Mouse (Mus musculus) liver, embryonic 14.5 days (tissue): ENCODE measurements around the gene Fars2. TPM values are rescaled to one million over a fixed set of nuclear protein-coding genes. Genes with fewer than 3 reads are reported as not detected.

Source experiments
- ATAC-seq: fragments of 200-750 bp; cut with Nextera tagmentation; 2 replicates; pipeline ENCODE4 v1.8.0; 2017; ENCODE audit warnings: moderate number of reproducible peaks, mild to moderate bottlenecking, moderate library complexity; ENCODE audit not compliant: insufficient read depth
- DNase-seq, 3 experiments: peaks; one replicate each; pipeline ENCODE4 v3.0.0-alpha.2; 2012 to 2013; ENCODE audit warnings: low read depth in 3 of 3, low spot score in 3 of 3
- H3K27ac ChIP-seq: fragments of 300-500 bp; sonication (generic); 2 replicates; pipeline ENCODE4 v1.5.1; 2014; ENCODE audit warnings: moderate library complexity, mild to moderate bottlenecking, control low read depth, inconsistent platforms
- H3K27me3 ChIP-seq: fragments of 300-500 bp; sonication (generic); 2 replicates; pipeline ENCODE4 v1.6.1; 2014; ENCODE audit warnings: mild to moderate bottlenecking, low read length, moderate library complexity; ENCODE audit not compliant: control insufficient read depth, insufficient read depth
- H3K36me3 ChIP-seq: fragments of 300-500 bp; sonication (generic); replicated peaks from 2 replicates; pipeline ENCODE4 v1.6.1; 2014; ENCODE audit warnings: low read depth; ENCODE audit not compliant: control insufficient read depth, insufficient read depth
- H3K4me1 ChIP-seq, 2 experiments: fragments of 200-500 bp in 1 of 2; fragments of 300-500 bp in 1 of 2; sonication (generic) in 1 of 2; replicated peaks; 2 replicates each; pipeline ENCODE4 v1.6.1; 2012 to 2014; ENCODE audit warnings: antibody characterized with exemption in 1 of 2, inconsistent platforms in 1 of 2, low read length in 1 of 2; ENCODE audit not compliant: control insufficient read depth in 2 of 2, insufficient read depth in 2 of 2
- H3K4me2 ChIP-seq: fragments of 300-500 bp; sonication (generic); 2 replicates; pipeline ENCODE4 v1.6.1; 2014; ENCODE audit warnings: low read depth, mild to moderate bottlenecking, control low read depth, moderate library complexity
- H3K4me3 ChIP-seq, 2 experiments: fragments of 200-500 bp in 1 of 2; fragments of 300-500 bp in 1 of 2; sonication (generic) in 1 of 2; 2 replicates each; pipeline ENCODE4 v1.5.1; 2012 to 2014; ENCODE audit warnings: low read depth in 2 of 2, low read length in 2 of 2, mild to moderate bottlenecking in 2 of 2, control low read depth in 1 of 2, inconsistent platforms in 1 of 2, moderate library complexity in 1 of 2; ENCODE audit not compliant: insufficient read depth in 1 of 2
- H3K9ac ChIP-seq: fragments of 300-500 bp; sonication (generic); replicated peaks from 2 replicates; pipeline ENCODE4 v1.6.1; 2014; ENCODE audit warnings: mild to moderate bottlenecking, control low read depth, moderate library complexity
- H3K9me3 ChIP-seq: fragments of 300-500 bp; sonication (generic); 2 replicates; pipeline ENCODE4 v1.6.1; 2016; ENCODE audit warnings: low read length, mixed read lengths; ENCODE audit not compliant: control insufficient read depth
- CTCF ChIP-seq: IDR thresholded peaks from 2 replicates; pipeline ENCODE4 v1.5.1; 2016; ENCODE audit warnings: antibody characterized with exemption, low read depth, control low read depth
- EP300 ChIP-seq: IDR thresholded peaks from 2 replicates; pipeline ENCODE4 v1.6.1; 2016; ENCODE audit warnings: antibody characterized with exemption, low read depth
- WGBS: fragments of 180-500 bp; shearing (Covaris S2); extraction: QIAGEN DNeasy Blood & Tissue Kit; methylation state at CpG from one replicate; pipeline ENCODE4 v1.1.7; 2014; ENCODE audit not compliant: insufficient replicate concordance; 5-methylcytosine and 5-hydroxymethylcytosine counted together
- polyA plus RNA-seq, 2 experiments: library from polyadenylated mRNA; depleted of rRNA in 1 of 2; stranded (reverse) in 1 of 2; unstranded in 1 of 2; fragments of >200 nt; fragmentation: Nextera tagmentation in 1 of 2; extraction: Ambion mirVana in 1 of 2; gene quantifications; 2 replicates each; pipeline versions ENCODE4 v1.2.1 to v1.2.3; 2012 to 2014

The Fars2 gene
- polyA plus RNA-seq, 2 experiments: 18.8 to 23.0 TPM

DNA sequence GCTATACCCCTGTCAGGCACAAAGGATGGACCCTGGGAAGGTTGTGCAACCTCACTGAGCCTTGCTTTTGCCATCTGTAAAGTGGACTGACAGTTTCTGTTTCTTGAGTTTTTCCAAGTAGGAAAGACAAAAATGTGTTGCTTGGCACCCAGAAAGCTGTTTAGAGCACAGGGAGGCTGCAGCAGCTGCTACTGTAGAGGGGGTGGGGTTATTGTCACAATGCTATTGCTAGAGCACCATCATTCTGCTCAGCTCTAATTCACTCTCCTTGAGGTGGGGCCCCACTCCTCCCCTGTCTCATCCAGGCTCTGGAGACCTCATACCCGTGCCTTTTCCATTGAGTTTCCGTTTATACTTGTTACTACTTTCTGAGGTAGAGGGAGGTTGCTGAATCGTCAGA, 375.2 kb downstream of the Fars2 start:
- ATAC-seq: no peak
- H3K4me2 ChIP-seq: no peak overlapping the region
- 50% methylated on average over 3 of the region's 3 CpGs for WGBS
- no peak for DNase-seq
- H3K4me3 ChIP-seq: no peak overlapping the region
- no peaks in the 10 kb centered on the region for H3K36me3 ChIP-seq
- TF ChIP-seq EP300: no peak
- no peak for TF ChIP-seq CTCF
- no peak overlapping the region for H3K27ac ChIP-seq
- 0 out of 4 replicates have a peak, but pooled peaks cover 0 to 5% of the 10 kb centered on the region in 2 experiments for H3K4me1 ChIP-seq
- no peak overlapping the region for H3K9ac ChIP-seq
- no peaks in the 10 kb centered on the region for H3K27me3 ChIP-seq
- H3K9me3 ChIP-seq: no peaks in the 10 kb centered on the region

DNA sequence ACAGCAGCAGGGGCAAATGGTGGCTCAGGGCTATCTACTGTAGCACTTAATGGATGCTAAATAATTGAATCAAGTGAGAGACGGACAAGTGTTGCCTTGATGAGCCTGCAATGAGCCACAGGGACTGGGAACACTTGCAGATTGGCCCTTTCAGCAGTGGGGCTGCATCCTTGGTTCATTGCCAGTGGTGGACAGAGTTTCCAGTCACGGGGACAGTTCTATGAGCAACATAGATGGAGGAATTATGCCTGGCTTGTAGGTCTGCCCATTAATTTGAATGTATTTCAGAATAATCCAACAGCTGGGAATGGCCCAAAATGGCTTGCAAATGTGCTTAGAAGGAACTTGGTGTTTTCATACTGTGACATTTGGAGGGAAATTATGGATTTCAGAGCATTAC, 376.1 kb downstream of the Fars2 start:
- ATAC-seq (no peak), DNase-seq (no peak)
- Histone ChIP-seq H3K27ac (no peak overlapping the region), H3K9me3 (no peaks in the 10 kb centered on the region), H3K4me2 (no peak overlapping the region), H3K9ac (no peak overlapping the region), H3K4me1 (0 out of 4 replicates have a peak, but pooled peaks cover 0 to 5% of the 10 kb centered on the region in 2 experiments), H3K4me3 (no peak overlapping the region), H3K27me3 (no peaks in the 10 kb centered on the region), H3K36me3 (no peaks in the 10 kb centered on the region)
- 54% methylated on average over 2 of the region's 2 CpGs for WGBS
- TF ChIP-seq CTCF: no peak
- TF ChIP-seq EP300: no peak

DNA sequence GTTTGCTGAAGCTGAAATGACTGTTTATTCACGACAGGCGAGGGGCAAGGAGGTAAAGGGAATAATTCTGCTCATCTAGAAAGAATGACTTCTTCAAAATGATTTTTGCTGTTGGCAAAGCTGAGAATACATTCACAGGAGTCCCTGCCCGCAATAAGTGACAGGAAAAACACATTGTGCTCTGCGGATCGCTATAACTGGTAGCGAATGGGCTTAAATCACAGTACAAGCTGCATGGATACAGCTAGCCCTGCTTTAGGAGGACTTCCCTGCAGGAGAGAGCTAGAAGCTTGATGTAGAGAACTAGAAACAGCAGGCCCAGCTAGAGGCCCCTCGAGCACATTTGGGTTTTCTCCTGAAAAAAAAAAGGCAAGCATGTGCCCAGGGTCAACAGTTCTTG, 376.6 kb downstream of the Fars2 start:
- TF ChIP-seq EP300: no peak
- no peak for TF ChIP-seq CTCF
- no peaks in the 10 kb centered on the region for H3K36me3 ChIP-seq
- H3K27me3 ChIP-seq: no peaks in the 10 kb centered on the region
- no peak overlapping the region for H3K4me3 ChIP-seq
- no peak overlapping the region for H3K4me2 ChIP-seq
- no peak for ATAC-seq
- 0 out of 4 replicates have a peak, but pooled peaks cover 0 to 5% of the 10 kb centered on the region in 2 experiments for H3K4me1 ChIP-seq
- H3K9ac ChIP-seq: no peak overlapping the region
- no peak overlapping the region for H3K27ac ChIP-seq
- DNase-seq: no peak
- no peaks in the 10 kb centered on the region for H3K9me3 ChIP-seq
- 60% methylated on average over 7 of the region's 7 CpGs for WGBS

DNA sequence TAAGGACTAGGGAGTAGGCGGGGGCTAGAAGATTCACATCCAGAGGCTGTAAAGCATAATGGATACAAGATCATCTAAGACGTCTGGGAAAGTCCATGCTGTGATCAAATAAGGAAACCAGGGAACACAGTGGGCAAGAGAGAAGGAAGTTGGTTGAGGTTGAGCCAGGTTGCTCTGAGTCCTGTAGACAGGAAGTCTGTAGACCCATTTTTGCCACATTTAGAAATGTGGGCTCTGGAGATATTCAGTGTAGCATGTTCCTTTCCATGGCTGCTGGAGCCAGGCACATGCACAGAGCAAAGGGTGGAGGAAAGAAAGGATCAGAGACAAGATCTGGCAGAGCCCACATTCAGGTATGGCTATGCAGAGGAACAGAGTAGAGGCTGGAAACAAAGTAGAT, 378.8 kb downstream of the Fars2 start:
- TF ChIP-seq CTCF: no peak
- TF ChIP-seq EP300: no peak
- Histone ChIP-seq H3K27ac (no peak overlapping the region), H3K4me3 (no peak overlapping the region), H3K36me3 (no peaks in the 10 kb centered on the region), H3K9ac (no peak overlapping the region), H3K4me2 (no peak overlapping the region), H3K4me1 (0 out of 4 replicates have a peak, but pooled peaks cover 0 to 3% of the 10 kb centered on the region in 2 experiments), H3K27me3 (no peaks in the 10 kb centered on the region), H3K9me3 (no peaks in the 10 kb centered on the region)
- ATAC-seq (no peak), DNase-seq (no peak)
- WGBS: 51% methylated on average over 2 of the region's 2 CpGs

DNA sequence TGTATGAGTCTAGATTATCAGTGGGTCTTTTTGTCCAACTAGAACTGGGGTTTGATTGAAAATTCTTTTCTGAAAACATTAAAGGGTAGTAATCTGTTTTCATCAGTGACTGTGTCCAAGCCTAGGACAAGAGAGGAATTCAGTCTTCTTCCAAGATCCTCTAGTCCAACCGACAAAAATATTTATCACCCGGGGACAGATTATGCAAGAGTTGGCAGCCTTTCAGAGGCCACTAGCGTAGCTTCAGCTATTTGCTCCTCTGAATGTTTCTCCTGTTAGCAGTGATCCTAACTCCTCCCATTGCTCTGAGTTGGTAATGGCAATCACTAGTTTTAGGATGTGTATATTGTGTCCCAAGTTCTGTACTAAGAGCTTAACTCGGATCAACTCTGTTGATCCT, 380.1 kb downstream of the Fars2 start:
- WGBS: 64% methylated on average over 4 of the region's 4 CpGs
- H3K4me2 ChIP-seq: no peak overlapping the region
- no peaks in the 10 kb centered on the region for H3K36me3 ChIP-seq
- TF ChIP-seq EP300: no peak
- no peak for TF ChIP-seq CTCF
- ATAC-seq (no peak), DNase-seq (no peak)
- no peaks in the 10 kb centered on the region for H3K27me3 ChIP-seq
- no peak overlapping the region for H3K27ac ChIP-seq
- no peak overlapping the region for H3K4me3 ChIP-seq
- no peak overlapping the region for H3K9ac ChIP-seq
- 0 out of 4 replicates have a peak, but pooled peaks cover 0 to 2% of the 10 kb centered on the region in 2 experiments for H3K4me1 ChIP-seq
- H3K9me3 ChIP-seq: no peaks in the 10 kb centered on the region
